Comparison of ENCODE assay signal across 11 mouse cellular contexts in the genomic region with DNA sequence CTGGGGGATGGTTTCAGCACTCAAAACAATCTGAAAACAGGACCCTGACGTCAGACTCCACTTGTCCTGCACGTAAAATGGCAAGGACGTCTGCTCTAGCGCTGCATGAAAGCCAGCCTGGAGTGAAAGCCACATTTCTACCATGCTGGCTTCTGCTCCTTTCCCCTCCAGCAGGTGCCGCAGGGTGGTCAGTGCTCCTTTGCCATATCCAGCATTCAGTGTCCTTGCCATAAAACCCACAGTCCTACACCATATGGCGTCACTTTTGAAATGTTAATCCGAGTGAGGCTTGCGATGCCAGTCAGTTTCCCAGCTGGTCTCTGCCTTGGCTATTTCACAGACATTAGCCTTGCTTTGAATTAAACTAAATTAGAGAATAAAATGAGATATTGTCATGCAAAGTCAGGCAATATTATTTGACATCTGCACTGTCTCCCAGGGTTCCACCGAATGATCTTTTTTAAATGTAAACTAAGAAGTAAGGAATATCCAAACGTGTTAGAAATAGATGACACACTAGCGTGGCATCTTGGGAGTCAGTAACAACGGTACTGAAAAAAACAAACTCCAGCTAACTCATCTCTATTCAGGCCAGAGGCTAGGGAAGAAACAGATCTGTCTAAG.
DNase-seq lines count a peak whose midpoint lies in the region; ATAC-seq and TF ChIP-seq lines count a peak whose summit lies in the region.
"Had no signal": no experiment of that assay in that cellular context is flagged by ENCODE, and none has a peak within 500 bp of the region (broad histone marks: within the 10 kb centered on the region; RNA-seq: fewer than 3 reads in every experiment).

No protein-coding gene starts in this region.

- H3K27ac ChIP-seq in forebrain, postnatal 0 days (ENCODE audit: low read depth, low read length), result 0 out of 2 replicates have a peak overlapping the region, but pooled peaks have one; percentile 40
- peak overlapping the region; percentile 56 for H3K27ac ChIP-seq in midbrain, embryonic 15.5 days
- H3K27ac ChIP-seq: lung, embryonic 15.5 days had no signal

- 0 out of 2 replicates have a peak, but pooled peaks cover 7% of the 10 kb centered on the region for H3K4me1 ChIP-seq in forebrain, postnatal 0 days (ENCODE audit: insufficient read depth)
- peaks cover 18% of the 10 kb centered on the region for H3K4me1 ChIP-seq in midbrain, embryonic 15.5 days
- H3K4me1 ChIP-seq: lung, embryonic 15.5 days had no signal

- no peaks in the 10 kb centered on the region for H3K9me3 ChIP-seq in forebrain, postnatal 0 days (ENCODE audit: low read length)
- no peaks in the 10 kb centered on the region for H3K9me3 ChIP-seq in midbrain, embryonic 15.5 days
- H3K9me3 ChIP-seq: lung, embryonic 15.5 days had no signal

- peak; percentile 80 for ATAC-seq in forebrain, postnatal 0 days
- peak; percentile 89 for ATAC-seq in midbrain, embryonic 15.5 days (replicated peaks)

- no peak overlapping the region; the same call in 1 of the 2 replicates for H3K9ac ChIP-seq in forebrain, postnatal 0 days
- H3K9ac ChIP-seq in midbrain, embryonic 15.5 days, result no peak overlapping the region
- H3K9ac ChIP-seq: lung, embryonic 15.5 days had no signal

- H3K4me2 ChIP-seq in forebrain, postnatal 0 days (ENCODE audit: low read depth), result peak overlapping the region; percentile 17; the same call in 1 of the 2 replicates
- H3K4me2 ChIP-seq in midbrain, embryonic 15.5 days, result peak overlapping the region; percentile 24
- H3K4me2 ChIP-seq: lung, embryonic 15.5 days had no signal

- no peak overlapping the region for H3K4me3 ChIP-seq in forebrain, postnatal 0 days (ENCODE audit: low read depth, low read length)
- no peak overlapping the region for H3K4me3 ChIP-seq in midbrain, embryonic 15.5 days
- H3K4me3 ChIP-seq: lung, embryonic 15.5 days had no signal

- no peaks in the 10 kb centered on the region for H3K36me3 ChIP-seq in forebrain, postnatal 0 days (ENCODE audit: insufficient read depth)
- H3K36me3 ChIP-seq in midbrain, embryonic 15.5 days (replicated peaks), result no peaks in the 10 kb centered on the region
- H3K36me3 ChIP-seq: lung, embryonic 15.5 days had no signal

- peak; percentile 27 for DNase-seq in embryo, embryonic 10 days (ENCODE audit: low spot score)
- no peak for DNase-seq in embryo, embryonic 9.5 days (ENCODE audit: extremely low spot score)
- DNase-seq in cerebellum, adult 8-10 months, result peak; percentile 30
- peak; percentile 51 for DNase-seq in forebrain, postnatal 0 days
- DNase-seq in B cell, adult 2 months, result no peak
- DNase-seq in spleen, adult 12 weeks (ENCODE audit: low spot score), result no peak
- DNase-seq in kidney, adult 18-20 months, result no peak
- DNase-seq: adrenal gland, postnatal 10 days; thymus, postnatal 25 days had no signal

- H3K27me3 ChIP-seq in forebrain, postnatal 0 days (ENCODE audit: insufficient read depth, low read length), result no peaks in the 10 kb centered on the region
- no peaks in the 10 kb centered on the region for H3K27me3 ChIP-seq in midbrain, embryonic 15.5 days (replicated peaks)
- H3K27me3 ChIP-seq: lung, embryonic 15.5 days had no signal

- peak; percentile 38; the same call in 1 of the 2 replicates for TF ChIP-seq CTCF in forebrain, postnatal 0 days (IDR thresholded peaks at IDR 0.05; ENCODE audit: low read depth)

- WGBS in forebrain, postnatal 0 days, result 7% methylated on average over 12 of the region's 12 CpGs
- 13% methylated on average over 12 of the region's 12 CpGs for WGBS in midbrain, embryonic 15.5 days

Comparison
In these comparisons a context has a peak if more than half of its experiments do, and no peak if none do; other contexts are left out.
1. DNase-seq: peak in embryo, embryonic 10 days (single experiment), cerebellum, adult 8-10 months (single experiment) and forebrain, postnatal 0 days (single experiment); none in embryo, embryonic 9.5 days (single experiment), B cell, adult 2 months (0 of 2), spleen, adult 12 weeks (single experiment) and kidney, adult 18-20 months (single experiment).